Comparison of ENCODE assay signal across 8 mouse cellular contexts in genomic region chr10:84903307-84903706, GRCm38 (mm10). TPM values are rescaled to one million over a fixed set of nuclear protein-coding genes. Genes with fewer than 3 reads are reported as not detected.
DNase-seq lines count a peak whose midpoint lies in the region; ATAC-seq and TF ChIP-seq lines count a peak whose summit lies in the region.

No protein-coding gene starts in this region.

- H3K9ac ChIP-seq in embryonic facial prominence, embryonic 13.5 days, result peak overlapping the region; percentile 32; the same call in 1 of the 2 replicates
- 0 out of 2 replicates have a peak overlapping the region, but pooled peaks have one; percentile 23 for H3K9ac ChIP-seq in intestine, embryonic 15.5 days
- 0 out of 2 replicates have a peak overlapping the region, but pooled peaks have one; percentile 33 for H3K9ac ChIP-seq in midbrain, postnatal 0 days (replicated peaks; ENCODE audit: low read length, poor library complexity, severe bottlenecking)

- peaks cover 79% of the 10 kb centered on the region for H3K4me1 ChIP-seq in E14TG2a.4 (replicated peaks; ENCODE audit: low read depth, low read length)
- H3K4me1 ChIP-seq in embryonic facial prominence, embryonic 13.5 days, result peaks cover 20% of the 10 kb centered on the region
- H3K4me1 ChIP-seq in intestine, embryonic 15.5 days (replicated peaks), result peaks cover 7% of the 10 kb centered on the region
- H3K4me1 ChIP-seq in midbrain, postnatal 0 days (ENCODE audit: insufficient read depth, low read length), result peaks cover 8% of the 10 kb centered on the region; the same call in 1 of the 2 replicates

- 0 out of 2 replicates have a peak, but pooled peaks cover 5% of the 10 kb centered on the region for H3K27me3 ChIP-seq in E14TG2a.4 (ENCODE audit: insufficient read depth, low read length)
- no peaks in the 10 kb centered on the region for H3K27me3 ChIP-seq in embryonic facial prominence, embryonic 13.5 days
- H3K27me3 ChIP-seq in intestine, embryonic 15.5 days (replicated peaks), result no peaks in the 10 kb centered on the region
- no peaks in the 10 kb centered on the region for H3K27me3 ChIP-seq in midbrain, postnatal 0 days (ENCODE audit: insufficient read depth, low read length)

- H3K4me2 ChIP-seq in embryonic facial prominence, embryonic 13.5 days, result peak overlapping the region; percentile 44
- peak overlapping the region; percentile 49 for H3K4me2 ChIP-seq in intestine, embryonic 15.5 days (replicated peaks)
- peak overlapping the region; percentile 29 for H3K4me2 ChIP-seq in midbrain, postnatal 0 days (ENCODE audit: low read depth, low read length, poor library complexity, severe bottlenecking)

- DNase-seq in heart, adult 11 months, result peak; percentile 94
- no peak for DNase-seq in heart, adult 9 months (ENCODE audit: low spot score in 2 of 2)
- DNase-seq in midbrain, postnatal 0 days (ENCODE audit: low spot score), result peak; percentile 70
- DNase-seq in spleen, postnatal 4 days (ENCODE audit: low spot score in 2 of 2), result no peak
- DNase-seq in gastrocnemius, postnatal 10 days, result no peak

- no peaks in the 10 kb centered on the region for H3K9me3 ChIP-seq in E14TG2a.4 (ENCODE audit: low read length)
- H3K9me3 ChIP-seq in embryonic facial prominence, embryonic 13.5 days, result no peaks in the 10 kb centered on the region
- no peaks in the 10 kb centered on the region for H3K9me3 ChIP-seq in intestine, embryonic 15.5 days
- H3K9me3 ChIP-seq in midbrain, postnatal 0 days (ENCODE audit: low read length), result no peaks in the 10 kb centered on the region

- H3K27ac ChIP-seq in embryonic facial prominence, embryonic 13.5 days, result peak overlapping the region; percentile 22; the same call in 1 of the 2 replicates
- H3K27ac ChIP-seq in intestine, embryonic 15.5 days, result no peak overlapping the region
- H3K27ac ChIP-seq in midbrain, postnatal 0 days (ENCODE audit: low read depth, low read length), result peak overlapping the region; percentile 19; the same call in 1 of the 2 replicates

- no peak for ATAC-seq in embryonic facial prominence, embryonic 13.5 days (ENCODE audit: insufficient number of reproducible peaks, insufficient read depth, low FRiP score, low TSS enrichment, low read depth)
- 0 out of 2 replicates have a peak, but pooled peaks have one; percentile 42 for ATAC-seq in intestine, embryonic 15.5 days
- 0 out of 2 replicates have a peak, but pooled peaks have one; percentile 36 for ATAC-seq in midbrain, postnatal 0 days (ENCODE audit: low FRiP score)

- TF ChIP-seq CTCF in E14TG2a.4 (conservative IDR thresholded peaks at IDR 0.05; ENCODE audit: low read length), result no peak
- no peak for TF ChIP-seq CTCF in midbrain, postnatal 0 days (IDR thresholded peaks at IDR 0.05)

- 51% methylated on average over 7 of the region's 7 CpGs for WGBS in embryonic facial prominence, embryonic 13.5 days
- 35% methylated on average over 7 of the region's 7 CpGs for WGBS in intestine, embryonic 15.5 days
- WGBS in midbrain, postnatal 0 days, result 35% methylated on average over 7 of the region's 7 CpGs

- peak overlapping the region; percentile 48 for H3K4me3 ChIP-seq in E14TG2a.4 (replicated peaks; ENCODE audit: low read length)
- H3K4me3 ChIP-seq in embryonic facial prominence, embryonic 13.5 days, result no peak overlapping the region; the same call in 1 of the 2 replicates
- no peak overlapping the region for H3K4me3 ChIP-seq in intestine, embryonic 15.5 days (replicated peaks)
- H3K4me3 ChIP-seq in midbrain, postnatal 0 days (ENCODE audit: low read depth, low read length), result no peak overlapping the region

- H3K36me3 ChIP-seq in E14TG2a.4 (ENCODE audit: insufficient read depth, low read length), result no peaks in the 10 kb centered on the region
- H3K36me3 ChIP-seq in embryonic facial prominence, embryonic 13.5 days, result no peaks in the 10 kb centered on the region
- H3K36me3 ChIP-seq in intestine, embryonic 15.5 days, result no peaks in the 10 kb centered on the region
- H3K36me3 ChIP-seq in midbrain, postnatal 0 days (ENCODE audit: insufficient read depth, low read length), result no peaks in the 10 kb centered on the region

RNA-seq across cellular contexts. Expression of gene Ric8b, which starts 14.1 kb away (rescaled TPM):
- polyA plus RNA-seq in embryonic facial prominence, embryonic 13.5 days (2015; fragmentation: Nextera tagmentation; extraction: Ambion mirVana), result 23.0 and 27.4 TPM in 2 replicates
- 17.2 and 18.0 TPM in 2 replicates for polyA plus RNA-seq in intestine, embryonic 15.5 days (2015; fragmentation: Nextera tagmentation; extraction: Ambion mirVana)
- total RNA-seq in midbrain, postnatal 0 days (2014; rRNA removed), result 48.4 and 61.2 TPM in 2 replicates
- 34.5 and 34.8 TPM in 2 replicates for polyA plus RNA-seq in midbrain, postnatal 0 days (2015; fragmentation: Nextera tagmentation; extraction: Ambion mirVana)
- total RNA-seq in gastrocnemius, postnatal 10 days (2021), result 10 to 100 TPM; 42.0 to 48.3 TPM

Comparison
In these comparisons a context has a peak if more than half of its experiments do, and no peak if none do; other contexts are left out.
1. DNase-seq: peak in heart, adult 11 months (single experiment) and midbrain, postnatal 0 days (single experiment); none in heart, adult 9 months (0 of 2), spleen, postnatal 4 days (0 of 2) and gastrocnemius, postnatal 10 days (single experiment).
2. Peak in every context shown above with its lines, with median percentiles within 50 percentile points of each other: H3K4me2 ChIP-seq and H3K9ac ChIP-seq.